Mouse (Mus musculus): Measurements from ENCODE around the gene Nfrkb. TPM values are rescaled to one million over a fixed set of nuclear protein-coding genes. Genes with fewer than 3 reads are reported as not detected.

Gene Nfrkb
- total and polyA plus RNA-seq, 3 experiments, result 15.7 to 19.0 (median 18.7) TPM

GRCm38 (mm10) chr9:31428971-31429370, 43.0 kb downstream of the Nfrkb start:
- no peak for DNase-seq

GRCm38 (mm10) chr9:31430011-31430410, 44.0 kb downstream of the Nfrkb start:
- DNase-seq, result no peak

DNA sequence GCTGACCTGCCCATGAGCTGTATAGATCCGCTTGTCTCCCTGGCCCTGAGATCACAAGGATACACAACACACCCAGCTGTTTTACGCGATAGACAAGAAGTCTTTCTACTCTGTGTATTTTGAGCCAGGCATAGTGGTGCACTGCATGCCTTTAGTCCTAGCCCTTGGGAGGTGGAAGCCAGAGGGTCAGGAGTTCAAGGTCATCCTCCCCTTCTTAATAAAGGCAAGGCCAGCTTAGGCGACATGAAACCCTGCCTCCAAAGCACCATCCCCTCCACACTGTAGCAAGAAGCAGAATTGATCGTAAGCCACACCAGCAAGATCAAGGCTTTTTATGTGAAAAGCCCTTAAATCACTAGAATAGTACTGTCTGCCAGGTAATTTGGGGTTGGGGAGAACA, 45.8 kb downstream of the Nfrkb start:
- peak; percentile 37 for DNase-seq

DNA sequence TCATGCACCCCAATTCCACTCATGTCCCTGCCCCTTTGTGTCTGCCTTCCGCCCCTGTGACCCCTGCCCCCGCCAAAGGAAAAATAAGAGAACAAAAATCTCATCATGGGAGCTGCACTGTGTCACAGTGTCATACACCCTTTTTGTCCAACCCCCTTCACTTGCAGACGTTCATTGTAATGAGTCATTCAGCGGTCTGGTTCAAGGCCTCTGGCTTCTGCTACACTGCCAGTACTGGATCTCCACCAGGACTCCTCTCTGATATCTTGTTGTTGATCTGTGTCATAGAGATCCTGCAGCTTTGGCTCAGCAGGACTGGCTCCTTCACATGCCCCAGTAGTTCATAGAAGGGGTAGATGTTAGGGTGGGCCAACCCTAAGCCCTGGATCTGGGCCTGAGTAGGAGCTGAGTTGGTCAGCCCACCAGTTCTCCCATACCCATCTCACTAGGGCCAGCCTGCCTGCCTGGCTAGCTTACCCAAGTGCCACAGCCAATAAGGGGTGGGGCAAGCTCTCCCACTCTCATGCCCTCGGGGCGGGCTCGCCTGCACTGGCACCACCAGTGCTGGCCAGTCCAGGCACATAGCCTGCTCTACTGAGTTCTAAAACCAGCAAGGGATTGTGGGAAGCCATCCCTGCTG, 46.5 kb downstream of the Nfrkb start:
- peak; percentile 86 for DNase-seq

GRCm38 (mm10) chr9:31433431-31433830, 47.4 kb downstream of the Nfrkb start:
- no peak for DNase-seq

- no peak for DNase-seq
Observed at GRCm38 (mm10) chr9:31435415-31435814, 49.4 kb downstream of the Nfrkb start.

DNA sequence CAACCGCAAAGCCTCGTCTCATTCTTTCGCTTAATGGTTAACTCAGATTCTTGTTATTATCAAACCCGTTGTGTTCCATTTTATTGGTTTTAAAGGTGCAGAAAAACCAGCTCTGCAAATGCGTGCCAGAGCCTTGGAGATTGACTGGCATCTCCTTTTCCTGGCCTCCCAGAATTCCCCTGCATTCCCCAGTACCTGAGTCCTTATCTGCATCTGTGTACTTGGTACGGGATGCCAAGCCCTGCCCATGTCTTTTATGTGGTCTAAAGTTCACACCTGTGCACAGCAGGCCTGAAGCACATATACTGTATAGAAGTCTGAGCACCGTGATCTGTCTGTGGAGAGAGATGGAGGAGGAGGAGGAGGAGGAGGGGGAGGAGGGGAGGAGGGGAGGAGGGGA, 51.9 kb downstream of the Nfrkb start:
- no peak for DNase-seq

DNA sequence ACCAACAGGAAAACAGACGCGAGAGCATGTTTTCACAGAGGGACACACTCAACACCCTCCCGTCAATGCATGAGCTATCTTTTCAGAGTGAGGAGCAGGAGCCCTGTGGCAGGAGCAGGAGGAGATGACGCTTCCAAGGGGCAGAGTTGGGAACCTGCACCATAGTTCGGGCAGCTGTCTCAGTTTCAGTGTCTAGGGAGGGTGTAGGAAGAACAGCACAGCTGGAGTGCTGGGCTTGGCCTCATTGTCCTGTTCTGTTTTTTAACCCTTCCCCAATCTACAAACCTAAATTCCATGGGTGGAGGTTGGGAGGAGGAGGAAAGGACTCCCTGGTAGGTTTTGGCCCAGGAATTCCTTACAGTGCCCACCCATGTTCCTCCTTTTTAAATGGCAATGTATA, 52.8 kb downstream of the Nfrkb start:
- no peak for DNase-seq

- DNase-seq, result no peak
Observed at GRCm38 (mm10) chr9:31439341-31439740, 53.3 kb downstream of the Nfrkb start.

DNA sequence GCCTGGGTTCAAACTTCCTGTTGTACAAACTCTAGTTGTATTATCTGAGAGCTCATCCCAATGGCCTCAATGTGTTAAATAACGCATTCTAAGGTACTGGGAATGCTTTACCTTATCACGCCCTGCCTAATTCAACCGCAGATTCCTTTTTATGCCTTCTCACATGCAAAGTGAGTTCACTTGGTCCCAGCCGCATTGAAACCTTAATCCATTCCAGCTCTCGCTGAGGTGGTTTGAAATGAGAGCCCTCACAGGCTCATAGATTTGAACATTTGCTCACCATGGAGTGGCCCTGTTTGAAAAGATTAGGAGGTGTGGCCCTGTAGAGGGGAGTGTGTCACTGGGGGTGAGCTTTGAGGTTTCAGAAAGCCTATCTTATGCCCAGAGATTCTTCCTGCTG, 54.4 kb downstream of the Nfrkb start:
- DNase-seq, result no peak

- no peak for DNase-seq
Observed at GRCm38 (mm10) chr9:31441487-31441886, 55.5 kb downstream of the Nfrkb start.

GRCm38 (mm10) chr9:31444236-31444635, 58.2 kb downstream of the Nfrkb start:
- DNase-seq, result no peak

GRCm38 (mm10) chr9:31449145-31449772, 63.3 kb downstream of the Nfrkb start:
- DNase-seq, result no peak

GRCm38 (mm10) chr9:31452166-31452565, 66.2 kb downstream of the Nfrkb start:
- peak; percentile 50 for DNase-seq

- DNase-seq, result no peak
Observed at GRCm38 (mm10) chr9:31454356-31454755, 68.4 kb downstream of the Nfrkb start.

- DNase-seq, result no peak
Observed at GRCm38 (mm10) chr9:31463190-31463589, 77.2 kb downstream of the Nfrkb start.

DNA sequence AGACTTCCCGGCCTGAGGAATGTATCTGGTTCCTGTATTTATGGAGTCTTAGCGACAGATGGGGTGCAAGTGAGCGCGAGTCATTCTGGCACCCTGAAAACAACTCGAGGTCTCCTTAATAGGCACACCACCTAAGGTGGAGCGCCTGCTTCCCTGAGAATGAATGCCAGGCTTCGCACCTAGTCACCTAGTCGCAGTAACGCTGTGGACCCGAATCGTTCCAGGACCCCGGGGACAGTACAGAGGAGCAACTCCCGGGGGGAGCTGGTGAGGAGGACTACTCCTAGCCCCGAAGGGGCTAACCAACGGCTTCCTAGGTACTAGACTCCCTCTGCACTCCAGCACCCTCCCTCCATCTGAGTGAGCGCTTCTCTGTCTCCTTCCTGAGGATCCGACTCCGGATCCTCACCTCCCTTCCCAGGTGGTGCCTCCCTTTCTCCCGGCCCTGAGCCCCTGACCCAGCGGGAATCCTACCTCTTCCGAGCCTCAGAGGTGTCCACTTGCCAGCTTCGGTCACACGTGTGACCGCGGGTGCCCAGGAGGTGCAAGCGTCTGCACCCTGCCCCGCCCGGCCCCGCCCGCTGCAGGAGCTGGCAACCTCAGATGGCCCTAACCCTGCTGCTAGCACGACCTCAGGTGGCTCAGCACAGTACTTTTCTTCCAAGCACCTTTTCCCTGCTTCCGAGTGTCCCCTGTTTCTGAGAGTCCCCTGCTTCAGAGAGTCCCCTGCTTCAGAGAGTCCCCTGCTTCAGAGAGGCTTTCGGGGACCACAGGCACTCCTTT, 77.9 kb downstream of the Nfrkb start, which contains the start of gene Tmem45b:
Tmem45b (minus strand) TSS at position 771 of the 783 bp plus-strand sequence.
- DNase-seq, result peak; percentile 10

Other genes starting within 250 kb of the Nfrkb start
- gene Aplp2, start 174.4 kb upstream of the Nfrkb start, total RNA-seq (2021), result 100 to 1,000 TPM; 578 to 689 TPM
- gene Aplp2, start 174.4 kb upstream of the Nfrkb start, polyA plus RNA-seq (2012; rRNA removed), result 376 and 431 TPM in 2 replicates
- gene Prdm10, start 105.7 kb upstream of the Nfrkb start, total RNA-seq (2021), result 10 to 100 TPM in 1 of 2 experiments, 1 to 10 TPM in 1; 8.4 to 11.3 TPM
- 6.8 and 8.6 TPM in 2 replicates for gene Prdm10, start 105.7 kb upstream of the Nfrkb start, polyA plus RNA-seq (2012; rRNA removed)
- gene Tmem45b, start 78.3 kb downstream of the Nfrkb start, total RNA-seq (2021), result 10 to 100 TPM; 35.3 to 36.9 TPM
- gene Tmem45b, start 78.3 kb downstream of the Nfrkb start, polyA plus RNA-seq (2012; rRNA removed), result 43.2 and 104 TPM in 2 replicates